Mouse (Mus musculus) embryonic facial prominence, embryonic 11.5 days (tissue): ENCODE data around the gene Tyro3. TPM values are rescaled to one million over a fixed set of nuclear protein-coding genes. Genes with fewer than 3 reads are reported as not detected.

ENCODE experiments used
- ATAC-seq: fragments of 200-750 bp; cut with Nextera tagmentation; replicated peaks from 2 replicates; pipeline ENCODE4 v1.8.0; 2017; ENCODE audit warnings: low read depth; ENCODE audit not compliant: insufficient number of reproducible peaks, low FRiP score, low TSS enrichment
- DNase-seq: peaks from one replicate; pipeline ENCODE4 v3.0.0-alpha.2; 2015; ENCODE audit warnings: low spot score
- H3K27ac ChIP-seq: fragments of 300-500 bp; sonication (generic); replicated peaks from 2 replicates; pipeline ENCODE4 v1.5.1; 2014; ENCODE audit warnings: mild to moderate bottlenecking, low read depth, low read length, control low read depth
- H3K27me3 ChIP-seq: fragments of 300-500 bp; sonication (generic); 2 replicates; pipeline ENCODE4 v1.6.1; 2014; ENCODE audit warnings: mild to moderate bottlenecking, low read length, moderate library complexity, mixed read lengths; ENCODE audit not compliant: control insufficient read depth, insufficient read depth
- H3K36me3 ChIP-seq: fragments of 300-500 bp; sonication (generic); replicated peaks from 2 replicates; pipeline ENCODE4 v1.6.1; 2014; ENCODE audit warnings: low read depth, mild to moderate bottlenecking, low read length, moderate library complexity, mixed read lengths; ENCODE audit not compliant: control insufficient read depth, insufficient read depth
- H3K4me1 ChIP-seq: fragments of 300-500 bp; sonication (generic); 2 replicates; pipeline ENCODE4 v1.6.1; 2014; ENCODE audit warnings: low read length, mixed read lengths; ENCODE audit not compliant: control insufficient read depth, insufficient read depth
- H3K4me2 ChIP-seq: fragments of 300-500 bp; sonication (generic); 2 replicates; pipeline ENCODE4 v1.6.1; 2014; ENCODE audit warnings: low read depth, mild to moderate bottlenecking, control low read depth, low read length, moderate library complexity
- H3K4me3 ChIP-seq: fragments of 300-500 bp; sonication (generic); 2 replicates; pipeline ENCODE4 v1.5.1; 2014; ENCODE audit warnings: low read depth, low read length, control low read depth
- H3K9ac ChIP-seq: fragments of 300-500 bp; sonication (generic); replicated peaks from 2 replicates; pipeline ENCODE4 v1.6.1; 2014; ENCODE audit warnings: mild to moderate bottlenecking, control low read depth, low read length
- H3K9me3 ChIP-seq: fragments of 300-500 bp; sonication (generic); replicated peaks from 2 replicates; pipeline ENCODE4 v1.6.1; 2016; ENCODE audit warnings: mild to moderate bottlenecking, low read length, inconsistent platforms, mixed read lengths; ENCODE audit not compliant: control insufficient read depth
- WGBS: fragments of 180-500 bp; shearing (Covaris S2); extraction: QIAGEN DNeasy Blood & Tissue Kit; methylation state at CpG from one replicate; pipeline ENCODE4 v1.1.7; 2014; 5-methylcytosine and 5-hydroxymethylcytosine counted together
- polyA plus RNA-seq: library from polyadenylated mRNA; unstranded; fragments of >200 nt; fragmentation: Nextera tagmentation; extraction: Ambion mirVana; gene quantifications from 2 replicates; pipeline ENCODE4 v1.2.1, GENCODE M21; 2014

Gene Tyro3
- polyA plus RNA-seq, 1 experiment from 2014 or later: 16.3 TPM

DNA sequence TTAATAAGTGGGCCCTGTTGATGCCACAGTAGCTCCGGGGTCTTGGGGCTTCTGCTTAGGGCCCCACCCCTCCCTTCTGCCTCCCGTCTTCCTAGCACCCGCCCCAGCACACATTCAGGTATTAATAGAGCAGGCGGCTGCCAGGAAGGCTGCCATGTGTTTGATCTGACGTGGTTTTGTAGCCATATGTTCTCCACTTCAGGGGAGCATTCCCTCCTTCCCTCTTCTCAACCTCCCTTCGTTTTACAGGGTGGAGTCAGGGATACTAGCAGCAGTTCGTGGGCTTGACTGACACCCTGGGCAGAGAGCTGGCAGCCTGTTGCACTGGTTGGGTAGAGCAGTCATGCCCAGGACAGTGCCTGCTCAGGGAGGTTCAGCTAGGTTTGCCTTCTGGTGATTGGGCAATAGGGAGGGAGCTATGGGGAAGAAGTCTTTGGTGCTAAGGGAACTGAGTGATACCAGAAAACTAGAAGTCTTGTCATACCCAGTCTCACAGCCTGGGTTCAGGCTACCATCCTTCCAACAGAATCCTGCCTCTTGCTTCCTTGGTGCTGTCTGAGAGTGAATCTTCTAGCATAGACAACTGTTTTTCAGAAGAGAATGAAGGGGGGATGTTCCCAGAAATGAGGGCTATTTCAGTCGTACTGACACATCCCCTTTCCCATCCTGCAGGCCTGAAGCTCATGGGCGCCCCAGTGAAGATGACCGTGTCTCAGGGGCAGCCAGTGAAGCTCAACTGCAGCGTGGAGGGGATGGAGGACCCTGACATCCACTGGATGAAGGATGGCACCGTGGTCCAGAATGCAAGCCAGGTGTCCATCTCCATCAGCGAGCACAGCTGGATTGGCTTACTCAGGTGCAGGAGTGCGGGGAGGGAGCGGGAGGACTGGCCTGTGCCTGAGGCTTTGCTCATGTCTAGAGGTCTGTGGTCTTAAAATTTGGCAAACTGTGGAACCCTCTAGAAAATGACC, 3.6 kb downstream of the Tyro3 start:
- WGBS: 48% methylated on average over 15 of the region's 15 CpGs
- ATAC-seq (no peak), DNase-seq (no peak)
- Histone ChIP-seq H3K4me1 (peaks cover 4% of the 10 kb centered on the region), H3K9ac (no peak overlapping the region; the same call in 1 of the 2 replicates), H3K4me2 (peak overlapping the region; percentile 97), H3K27me3 (peaks cover 2% of the 10 kb centered on the region; the same call in 1 of the 2 replicates), H3K9me3 (no peaks in the 10 kb centered on the region), H3K27ac (no peak overlapping the region), H3K36me3 (no peaks in the 10 kb centered on the region), H3K4me3 (peak overlapping the region; percentile 84; the same call in 1 of the 2 replicates)

DNA sequence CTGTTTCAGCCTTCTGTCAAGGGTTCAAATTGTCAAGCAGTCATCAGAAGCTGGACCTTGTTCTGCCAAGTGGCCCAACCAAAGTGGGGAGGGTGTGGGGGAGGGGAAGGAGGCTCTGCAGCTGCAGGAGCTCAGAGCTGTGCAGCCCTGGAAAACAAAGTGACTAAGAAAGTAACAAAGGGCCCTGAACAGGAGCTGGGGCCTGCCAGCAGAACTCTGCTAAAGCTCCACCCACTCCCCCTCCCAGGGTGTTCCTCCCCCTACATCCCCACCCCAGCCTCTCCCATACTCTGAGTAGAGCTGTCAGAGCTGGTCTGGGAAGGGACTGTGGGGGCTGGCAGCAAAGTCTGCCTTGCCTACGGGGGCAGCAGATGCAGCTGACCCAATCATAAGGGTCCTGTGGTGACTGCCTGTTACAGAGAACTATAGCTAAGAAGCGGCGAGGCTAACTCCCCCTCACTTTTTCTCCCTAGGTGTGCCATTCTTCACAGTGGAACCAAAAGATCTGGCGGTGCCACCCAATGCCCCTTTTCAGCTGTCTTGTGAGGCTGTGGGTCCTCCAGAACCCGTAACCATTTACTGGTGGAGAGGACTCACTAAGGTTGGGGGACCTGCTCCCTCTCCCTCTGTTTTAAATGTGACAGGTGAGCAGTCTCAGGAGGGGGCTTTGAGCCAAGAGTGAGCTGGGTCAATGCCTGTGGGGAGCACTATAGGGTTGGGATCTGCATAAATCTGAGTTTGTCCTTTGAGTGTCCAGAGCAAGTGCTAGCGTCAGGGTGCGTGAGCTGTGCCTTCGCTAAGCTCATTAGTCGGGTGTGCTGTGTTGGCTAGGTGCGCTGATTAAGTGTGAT, 5.5 kb downstream of the Tyro3 start:
- WGBS: 30% methylated on average over 10 of the region's 10 CpGs
- peaks cover 4% of the 10 kb centered on the region for H3K4me1 ChIP-seq
- no peaks in the 10 kb centered on the region for H3K9me3 ChIP-seq
- DNase-seq: peak; percentile 65
- H3K4me3 ChIP-seq: no peak overlapping the region
- no peaks in the 10 kb centered on the region for H3K36me3 ChIP-seq
- ATAC-seq: peak; percentile 51
- H3K9ac ChIP-seq: no peak overlapping the region; the same call in 1 of the 2 replicates
- H3K4me2 ChIP-seq: peak overlapping the region; percentile 13; the same call in 1 of the 2 replicates
- H3K27me3 ChIP-seq: peaks cover 2% of the 10 kb centered on the region; the same call in 1 of the 2 replicates
- H3K27ac ChIP-seq: no peak overlapping the region

GRCm38 (mm10) chr2:119803618-119804274, 6.2 kb downstream of the Tyro3 start:
- DNase-seq (no peak), ATAC-seq (no peak)
- H3K4me2 ChIP-seq: no peak overlapping the region
- WGBS: 16% methylated on average over 6 of the region's 6 CpGs
- H3K27ac ChIP-seq: no peak overlapping the region
- peak overlapping the region; percentile 5; the same call in 1 of the 2 replicates for H3K9ac ChIP-seq
- peaks cover 4% of the 10 kb centered on the region for H3K4me1 ChIP-seq
- no peaks in the 10 kb centered on the region for H3K36me3 ChIP-seq
- H3K9me3 ChIP-seq: no peaks in the 10 kb centered on the region
- H3K4me3 ChIP-seq: no peak overlapping the region
- no peaks in the 10 kb centered on the region; the same call in 1 of the 2 replicates for H3K27me3 ChIP-seq

- DNase-seq: no peak
- Histone ChIP-seq H3K9ac (no peak overlapping the region), H3K4me3 (no peak overlapping the region), H3K36me3 (no peaks in the 10 kb centered on the region), H3K27me3 (no peaks in the 10 kb centered on the region; the same call in 1 of the 2 replicates), H3K4me1 (peaks cover 4% of the 10 kb centered on the region), H3K27ac (no peak overlapping the region), H3K4me2 (no peak overlapping the region), H3K9me3 (no peaks in the 10 kb centered on the region)
- ATAC-seq: no peak
- WGBS: 39% methylated on average over 5 of the region's 5 CpGs
These were observed 6.7 kb downstream of the Tyro3 start for GRCm38 (mm10) chr2:119804275-119804628.

DNA sequence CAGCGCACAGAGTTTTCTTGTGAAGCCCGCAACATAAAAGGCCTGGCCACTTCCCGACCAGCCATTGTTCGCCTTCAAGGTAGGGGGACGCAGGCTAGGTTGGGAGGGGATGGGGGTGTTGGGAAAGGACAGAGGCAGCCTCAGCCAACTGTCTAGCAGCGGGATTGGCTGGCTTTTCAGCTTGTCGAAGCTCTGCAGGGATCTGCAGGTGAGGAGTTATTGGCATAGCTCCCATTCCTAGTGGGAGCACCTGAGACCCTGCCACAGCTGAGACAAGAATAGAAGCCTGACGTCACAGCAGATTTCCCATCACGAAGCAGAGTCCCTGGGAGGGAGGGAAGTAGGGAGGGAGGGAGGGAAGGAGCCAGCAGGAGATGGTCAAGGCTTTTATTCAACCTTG, 7.2 kb downstream of the Tyro3 start:
- no peaks in the 10 kb centered on the region for H3K27me3 ChIP-seq
- no peak overlapping the region for H3K27ac ChIP-seq
- no peak overlapping the region for H3K9ac ChIP-seq
- H3K36me3 ChIP-seq: no peaks in the 10 kb centered on the region
- peaks cover 4% of the 10 kb centered on the region for H3K4me1 ChIP-seq
- H3K4me2 ChIP-seq: no peak overlapping the region
- no peak overlapping the region for H3K4me3 ChIP-seq
- 41% methylated on average over 9 of the region's 9 CpGs for WGBS
- no peak for ATAC-seq
- DNase-seq: no peak
- H3K9me3 ChIP-seq: no peaks in the 10 kb centered on the region

DNA sequence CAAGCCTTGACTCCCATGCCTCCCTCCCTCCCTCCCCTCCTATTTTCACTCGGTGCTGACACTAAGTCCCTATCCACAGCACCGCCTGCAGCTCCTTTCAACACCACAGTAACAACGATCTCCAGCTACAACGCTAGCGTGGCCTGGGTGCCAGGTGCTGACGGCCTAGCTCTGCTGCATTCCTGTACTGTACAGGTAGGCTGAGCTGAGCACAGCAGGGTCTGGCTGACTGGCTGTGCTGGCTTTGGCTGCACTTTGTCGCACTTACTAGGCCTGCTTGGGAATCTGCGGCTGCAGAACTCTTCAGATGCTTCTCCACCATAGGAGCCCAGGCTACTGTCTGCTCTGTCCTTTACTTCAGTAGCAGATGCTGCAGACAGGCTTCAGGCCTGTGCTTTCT, 8.0 kb downstream of the Tyro3 start:
- no peaks in the 10 kb centered on the region for H3K9me3 ChIP-seq
- H3K4me3 ChIP-seq: no peak overlapping the region
- H3K27ac ChIP-seq: no peak overlapping the region
- H3K36me3 ChIP-seq: no peaks in the 10 kb centered on the region
- H3K9ac ChIP-seq: no peak overlapping the region
- WGBS: 58% methylated on average over 8 of the region's 8 CpGs
- H3K4me1 ChIP-seq: peaks cover 2% of the 10 kb centered on the region
- no peak for DNase-seq
- no peaks in the 10 kb centered on the region for H3K27me3 ChIP-seq
- no peak for ATAC-seq
- H3K4me2 ChIP-seq: no peak overlapping the region; the same call in 1 of the 2 replicates

GRCm38 (mm10) chr2:119808438-119808837, 10.9 kb downstream of the Tyro3 start:
- ATAC-seq: no peak
- Histone ChIP-seq H3K27me3 (no peaks in the 10 kb centered on the region), H3K36me3 (no peaks in the 10 kb centered on the region), H3K4me2 (no peak overlapping the region), H3K27ac (no peak overlapping the region), H3K9me3 (no peaks in the 10 kb centered on the region), H3K4me3 (no peak overlapping the region), H3K4me1 (no peaks in the 10 kb centered on the region; the same call in none of the 2 replicates), H3K9ac (no peak overlapping the region)
- WGBS: 15% methylated on average over 4 of the region's 4 CpGs
- DNase-seq: no peak
